Mouse (Mus musculus) megakaryocyte, adult 5-6 weeks (primary cell): ENCODE measurements at regions not wholly inside any gene's neighbourhood (a gene's known extent, or its start where the extent isn't known, plus 50 kb on each side); places are given as distances from the start of the nearest gene placed in this dataset.

Source experiments
- ATAC-seq: 2 replicates; pipeline ENCODE4 v1.8.0; 2016; ENCODE audit warnings: mild to moderate bottlenecking, inconsistent platforms; ENCODE audit not compliant: poor library complexity, severe bottlenecking

DNA sequence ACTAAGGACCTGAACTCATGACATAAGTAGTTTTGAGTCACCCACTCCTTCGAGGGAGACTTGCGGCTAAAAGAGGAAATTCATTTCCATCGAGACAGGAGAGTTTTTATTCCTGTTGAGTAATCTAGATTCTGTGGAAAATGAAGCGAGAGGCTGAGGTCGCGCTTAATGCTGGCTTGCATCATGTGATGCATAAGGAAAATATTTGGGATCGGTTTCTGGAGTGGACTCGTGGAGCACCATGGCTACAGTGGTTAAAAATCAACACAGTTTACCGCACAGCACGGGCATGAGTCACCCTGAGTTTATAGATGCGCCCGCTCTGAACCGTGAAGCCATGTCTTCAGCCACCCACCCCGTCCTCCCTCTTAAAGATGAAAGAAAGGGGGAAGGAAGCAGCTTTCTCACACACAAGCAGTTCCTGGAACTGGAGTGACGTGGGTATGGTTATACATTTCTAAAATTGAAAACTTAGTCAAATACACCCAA is 70.3 kb upstream of the 1700021F07Rik start:
- ATAC-seq: peak; percentile 65

DNA sequence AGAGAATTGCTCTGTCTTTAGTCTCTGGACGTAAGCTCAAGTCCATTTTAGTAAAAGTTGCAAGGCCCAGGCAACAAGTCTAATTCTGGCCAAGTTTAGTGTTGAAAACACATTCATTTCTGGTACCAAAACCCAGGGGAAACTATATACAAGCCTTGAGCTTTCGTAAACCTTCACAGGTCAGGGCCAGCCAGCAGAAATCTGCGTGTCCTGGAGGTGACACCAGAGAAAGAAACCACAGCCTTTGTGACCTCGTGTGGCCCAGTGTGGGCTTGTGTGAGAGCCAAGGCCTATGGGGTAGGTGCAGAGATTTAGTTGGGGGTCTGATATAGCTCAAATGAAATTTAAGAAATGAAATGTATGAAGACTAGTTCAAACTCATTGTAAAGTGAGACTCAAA is 69.6 kb upstream of the 1700021F07Rik start:
- no peak for ATAC-seq

DNA sequence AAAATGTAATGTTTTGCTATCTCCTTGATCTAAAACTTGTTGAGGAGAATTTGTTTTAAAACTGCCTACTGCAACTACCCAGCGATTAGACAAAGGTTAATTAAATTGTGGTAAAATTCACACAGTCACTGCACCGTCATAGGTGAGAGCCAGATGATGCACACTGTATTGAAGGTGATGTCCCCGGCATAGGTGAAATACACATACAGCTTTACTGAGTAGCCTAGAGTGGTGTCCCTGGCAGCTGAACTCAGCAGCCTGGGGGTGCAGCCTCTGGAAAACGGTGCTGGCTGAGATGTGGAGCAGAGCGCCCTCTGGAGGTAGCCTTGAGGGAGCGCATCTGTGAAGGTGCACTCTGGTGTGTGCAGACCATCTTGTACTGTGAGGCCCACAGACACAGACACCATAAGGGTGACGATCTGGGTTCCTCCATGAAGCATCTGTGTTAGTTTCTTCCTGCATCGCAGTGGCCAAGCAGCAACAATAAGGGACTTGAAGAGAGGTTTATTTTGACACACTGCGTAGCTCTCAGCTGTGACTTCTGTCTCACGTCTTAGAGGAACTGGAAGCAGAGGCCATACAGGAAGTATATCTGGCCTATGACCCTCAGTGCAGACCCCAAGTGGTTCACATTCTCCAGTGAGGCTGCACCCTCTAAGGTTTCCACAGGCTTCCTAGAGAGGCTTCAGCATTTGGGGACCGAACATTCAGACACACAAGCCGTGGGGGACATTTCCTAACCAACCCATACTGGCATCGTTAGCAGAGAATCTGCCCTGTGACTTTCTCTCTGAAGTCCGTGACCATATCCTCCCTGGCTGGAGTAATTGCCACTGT is 68.6 kb upstream of the 1700021F07Rik start:
- peak; percentile 26 for ATAC-seq

DNA sequence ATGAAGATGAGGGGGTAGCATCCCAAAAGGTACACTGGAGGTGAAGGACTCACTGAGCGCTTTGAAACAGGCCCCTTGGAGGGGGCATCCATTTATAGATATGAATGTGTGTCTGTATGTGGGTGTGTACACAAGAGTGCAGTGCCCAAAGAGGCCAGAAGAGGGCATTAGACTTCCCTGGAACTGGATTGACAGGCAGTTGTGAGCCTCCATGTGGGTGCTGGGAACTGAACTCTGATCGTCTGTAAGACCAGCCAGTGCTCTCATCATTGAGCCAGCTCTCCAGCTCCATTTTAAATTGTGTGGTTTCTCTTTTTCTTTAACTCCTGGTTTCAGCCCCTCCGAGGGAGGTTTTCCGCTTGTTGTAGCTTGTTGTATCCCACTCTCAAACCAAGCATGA is 67.6 kb upstream of the 1700021F07Rik start:
- ATAC-seq: no peak

DNA sequence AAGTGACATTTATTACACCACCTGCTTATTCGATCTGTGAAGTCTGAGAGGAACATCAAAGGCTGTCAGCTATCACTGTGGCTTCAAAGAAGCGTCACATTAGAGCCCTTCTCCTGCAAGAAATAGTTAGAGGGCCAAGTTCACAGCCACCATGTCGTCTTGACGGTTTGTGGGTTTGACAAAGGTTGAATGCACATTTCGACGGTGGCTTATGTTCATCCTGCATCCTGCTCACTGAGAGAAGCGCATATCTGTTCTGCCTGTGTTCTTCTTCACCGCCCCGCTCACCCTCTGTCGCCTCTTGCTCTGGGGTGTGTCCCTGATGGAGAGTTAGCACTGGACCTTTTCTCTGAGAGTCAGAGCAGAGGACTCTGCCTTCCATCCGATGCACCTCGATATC is 67.2 kb upstream of the 1700021F07Rik start:
- peak; percentile 25 for ATAC-seq

DNA sequence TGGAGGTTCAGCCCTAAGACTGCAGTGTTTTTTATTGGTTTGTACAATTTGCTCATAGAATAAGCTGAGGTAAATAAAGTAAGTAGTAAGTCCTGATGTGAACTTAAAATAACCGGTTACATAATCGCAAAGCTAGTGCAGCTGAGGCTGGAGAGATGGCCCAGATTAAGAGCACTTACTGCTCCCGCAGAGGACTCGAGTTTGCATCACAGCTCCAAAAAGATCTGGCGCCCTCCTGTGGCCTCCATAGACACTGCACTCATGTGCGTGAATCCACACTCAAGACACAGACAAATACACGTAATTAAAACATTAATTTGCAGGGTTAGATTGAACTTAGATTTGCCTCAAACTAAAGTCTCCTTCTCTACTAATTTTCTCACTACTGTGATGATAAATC is 66.3 kb upstream of the 1700021F07Rik start:
- ATAC-seq: no peak

DNA sequence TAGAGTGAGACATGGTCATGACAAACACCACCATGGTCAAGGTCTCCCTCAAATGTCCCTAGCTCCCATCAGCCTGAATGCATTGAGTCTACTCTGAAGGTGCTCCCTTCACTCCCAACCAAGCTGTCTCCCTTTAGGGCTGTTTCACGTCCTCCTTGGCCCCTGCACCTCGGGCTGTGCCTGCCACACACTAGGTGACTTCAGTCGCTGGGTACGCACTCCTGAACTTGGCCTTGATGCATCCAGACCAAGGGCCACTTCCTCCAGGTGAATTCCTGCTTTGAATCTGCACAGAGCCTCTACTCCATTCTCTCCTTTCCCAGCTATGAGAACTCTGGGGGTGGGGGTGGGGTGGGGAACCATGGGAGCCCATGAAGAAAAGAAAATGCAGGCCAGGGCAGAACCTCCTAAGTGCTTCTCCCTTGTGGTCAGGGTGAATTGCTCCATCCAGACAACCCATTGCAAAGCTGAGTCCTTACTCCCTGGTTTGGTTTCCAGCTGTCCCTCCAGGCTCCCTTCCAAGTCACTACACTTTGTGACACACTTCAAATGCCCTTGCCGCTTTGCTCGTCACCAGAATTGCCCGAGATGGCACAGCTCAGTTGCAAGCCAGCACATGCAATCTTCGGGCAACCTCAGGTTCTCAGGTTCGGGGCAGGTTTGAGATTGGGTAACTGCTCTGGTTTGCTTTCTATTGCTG is 65.3 kb upstream of the 1700021F07Rik start:
- ATAC-seq: no peak

DNA sequence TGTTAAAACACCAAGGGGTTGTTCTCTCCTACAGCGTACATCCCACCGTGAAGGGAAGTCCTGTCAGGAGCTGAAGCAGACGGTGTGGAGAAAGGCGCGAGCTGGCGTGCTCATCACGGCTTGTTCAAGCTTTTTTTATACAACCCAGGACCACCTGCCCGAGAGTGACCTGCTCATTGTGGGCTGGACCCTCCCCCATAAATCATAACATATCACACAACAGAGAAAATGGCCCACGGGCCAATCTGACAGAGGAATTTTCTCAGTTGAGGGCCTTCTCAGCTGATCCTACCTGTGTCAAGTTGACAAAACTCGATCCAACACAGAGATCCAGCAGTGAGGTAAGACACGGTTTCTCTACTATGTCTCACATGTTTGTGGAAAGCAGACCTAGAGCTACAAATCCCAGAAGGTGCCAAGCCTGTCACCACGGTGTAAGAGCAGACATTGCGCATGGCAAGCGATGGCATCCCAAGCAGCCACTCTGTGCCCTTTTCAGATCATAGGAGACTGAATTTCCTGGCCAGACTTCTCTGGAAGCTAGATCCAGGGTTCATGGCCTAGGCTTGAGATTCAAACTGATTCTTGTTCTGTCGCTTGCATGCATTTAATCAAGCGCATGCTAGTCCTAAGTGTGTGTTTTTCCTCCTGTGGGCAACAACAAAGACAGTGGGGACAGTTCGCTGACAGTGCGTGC is 64.6 kb upstream of the 1700021F07Rik start:
- no peak for ATAC-seq

DNA sequence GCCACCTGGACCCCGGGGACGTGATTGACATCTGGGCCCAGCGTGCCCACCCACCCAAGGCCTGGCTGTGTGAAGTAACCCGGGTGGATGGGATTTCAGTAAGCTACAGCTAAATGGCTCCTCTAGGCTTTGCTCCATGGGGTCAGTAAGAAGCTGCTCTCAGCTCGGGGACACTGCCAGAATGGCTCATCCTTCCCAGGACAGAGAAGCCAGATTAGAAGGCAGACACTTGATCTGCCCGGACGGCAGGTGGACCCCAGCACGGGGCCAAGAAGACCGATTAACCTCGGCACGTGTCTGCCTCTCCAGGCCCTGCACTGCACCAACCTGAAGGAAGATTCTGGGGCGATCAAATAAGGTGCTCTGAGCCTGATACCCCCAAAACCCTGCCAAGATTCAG is 63.5 kb upstream of the 1700021F07Rik start:
- ATAC-seq: no peak

DNA sequence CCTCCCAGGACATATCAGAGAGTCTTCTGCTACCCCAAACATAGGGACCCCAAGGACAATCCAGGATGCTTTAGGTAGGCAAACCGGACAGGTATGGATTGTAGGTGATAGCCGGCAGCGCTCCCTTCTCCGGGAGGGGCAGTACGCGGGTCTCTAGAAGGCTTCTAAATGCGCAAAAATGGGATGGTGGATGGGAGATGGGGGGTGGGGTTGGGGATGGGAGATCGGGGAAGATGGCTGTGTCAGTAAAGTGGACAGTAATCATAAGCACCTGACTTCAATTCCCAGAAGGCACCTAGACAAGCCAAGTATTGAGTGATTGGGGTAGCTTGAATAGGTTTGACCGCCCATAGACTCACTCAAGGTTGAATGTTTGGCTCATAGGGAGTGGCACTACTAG is 59.1 kb upstream of the 1700021F07Rik start:
- ATAC-seq: no peak

DNA sequence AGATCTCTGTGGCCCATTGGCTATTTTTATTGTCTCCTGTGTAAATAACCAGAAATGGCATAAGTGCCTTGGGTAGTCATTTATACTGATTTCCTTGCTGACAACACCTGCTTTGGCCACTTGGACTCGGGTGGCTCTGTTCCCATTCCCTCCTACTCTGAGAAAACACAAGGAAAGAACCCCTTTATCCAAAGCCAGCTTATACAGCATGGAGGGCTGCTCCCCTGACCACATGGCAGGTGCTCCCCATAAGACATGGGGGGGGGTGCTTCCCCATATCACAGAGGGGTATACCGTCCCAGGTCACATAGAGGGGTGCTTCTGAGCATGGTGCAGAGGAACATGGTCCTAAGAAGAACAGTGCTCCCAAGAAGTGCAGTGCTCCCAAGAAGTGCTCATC is 57.8 kb upstream of the 1700021F07Rik start:
- no peak for ATAC-seq

DNA sequence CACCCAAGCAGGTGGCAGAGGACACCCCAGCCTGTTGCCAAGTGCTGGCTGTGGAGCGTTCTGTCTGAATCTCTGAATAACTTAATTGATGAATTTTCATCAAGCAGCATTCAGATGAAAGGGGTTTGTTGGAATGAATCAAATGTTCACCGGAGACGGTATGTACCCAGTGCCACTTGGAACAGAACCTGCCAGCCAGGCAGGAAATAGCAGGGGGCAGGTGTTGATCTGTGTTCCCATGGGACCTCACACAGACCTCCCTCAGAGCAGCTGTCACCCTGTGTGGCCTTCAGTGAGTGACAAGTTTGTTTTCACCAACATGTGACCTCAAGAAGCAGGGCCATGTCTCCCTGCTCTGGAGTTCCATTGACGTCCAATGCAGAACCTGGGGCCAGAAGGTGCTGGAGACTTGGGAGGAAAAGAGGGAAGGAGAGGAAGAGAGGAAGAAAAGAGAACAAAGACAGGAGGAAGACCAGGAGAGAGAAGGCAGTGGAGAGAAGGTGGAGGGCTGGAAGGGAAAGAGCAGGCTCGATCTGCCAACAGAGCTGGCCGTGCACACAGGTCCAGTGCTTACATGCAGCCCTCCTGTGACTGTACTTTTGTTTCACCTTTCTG is 57.3 kb upstream of the 1700021F07Rik start:
- ATAC-seq: no peak

DNA sequence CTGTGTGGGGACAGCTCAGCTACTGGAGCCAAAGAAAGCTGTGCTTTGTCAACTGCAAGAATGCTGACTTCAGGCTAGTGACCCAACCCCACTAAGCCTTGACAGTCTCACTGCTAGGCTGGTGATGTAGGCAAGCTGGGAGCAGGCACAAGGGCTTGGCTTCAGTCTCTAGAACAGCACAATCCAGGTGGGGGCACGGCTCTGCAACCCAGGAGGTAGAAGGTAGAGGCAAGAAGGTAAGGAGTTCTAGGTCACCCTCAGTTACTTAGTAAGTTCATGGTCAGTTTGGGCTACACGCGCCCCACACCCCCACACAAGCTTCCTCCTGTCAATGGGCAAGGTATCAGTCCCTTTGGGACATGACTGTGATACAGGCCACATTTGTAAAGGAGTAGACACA is 54.2 kb upstream of the 1700021F07Rik start:
- ATAC-seq: no peak

DNA sequence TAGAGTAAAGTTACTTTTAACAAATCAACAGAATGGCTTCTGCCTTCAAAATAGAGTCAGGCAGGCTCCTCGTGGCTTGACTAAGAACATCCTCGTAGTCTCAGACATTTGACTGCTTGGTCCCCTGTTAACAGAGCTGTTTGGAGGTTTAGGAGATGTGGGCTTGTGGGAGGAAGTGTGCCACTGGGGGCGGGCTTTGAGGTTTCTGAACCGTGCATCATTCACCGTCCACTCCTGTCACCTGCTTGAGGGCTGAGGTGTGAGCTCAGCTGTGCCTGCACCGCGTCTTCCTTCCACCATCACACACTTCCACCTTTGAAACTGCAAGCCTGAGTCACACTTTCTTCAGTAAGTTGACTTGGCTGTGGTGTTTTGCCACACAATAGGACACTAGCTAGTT is 52.6 kb upstream of the 1700021F07Rik start:
- ATAC-seq: peak; percentile 88
